Comparison of ENCODE assay signal across 29 mouse cellular contexts in the genomic region with DNA sequence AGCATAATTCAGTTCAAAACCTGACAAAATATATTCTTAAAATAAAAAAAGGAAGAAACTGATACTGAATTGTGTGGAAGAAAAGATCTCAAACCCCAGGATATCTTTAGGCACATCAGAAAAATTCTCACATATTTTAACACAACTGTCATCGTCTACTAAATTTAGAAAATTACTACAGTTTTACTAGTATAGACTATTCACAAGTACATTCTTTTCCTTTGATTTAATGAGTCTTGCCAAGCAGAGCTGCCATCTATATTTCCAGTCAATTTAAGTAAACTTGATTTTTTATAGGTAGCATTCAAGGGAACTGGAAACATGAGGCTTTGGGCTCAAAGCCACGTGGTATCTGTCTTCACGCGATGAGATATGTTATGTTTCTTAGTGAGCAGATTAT. TPM values are rescaled to one million over a fixed set of nuclear protein-coding genes. Genes with fewer than 3 reads are reported as not detected.
A peak's percentile ranks its signal among the peaks of the same experiment; 100 is the strongest.
DNase-seq lines count a peak whose midpoint lies in the region; ATAC-seq and TF ChIP-seq lines count a peak whose summit lies in the region.
"Had no signal": no experiment of that assay in that cellular context is flagged by ENCODE, and none has a peak within 500 bp of the region (broad histone marks: within the 10 kb centered on the region; RNA-seq: fewer than 3 reads in every experiment).

No protein-coding gene starts in this region.

- DNase-seq in forebrain, embryonic 14.5 days (ENCODE audit: low spot score): peak; percentile 13
- DNase-seq in forebrain, postnatal 0 days: peak; percentile 37
- no peak for DNase-seq in forebrain, embryonic 11.5 days (ENCODE audit: low spot score)
- DNase-seq in right cerebral cortex, postnatal 4 days: peak; percentile 10
- DNase-seq in right cerebral cortex, adult 2 months (ENCODE audit: low spot score in 2 of 2): no peak
- DNase-seq in embryo, embryonic 10.5 days (ENCODE audit: low spot score): no peak
- DNase-seq: adrenal gland, adult 8-10 months; adrenal gland, postnatal 25 days; cerebellum, adult 11 months; cerebellum, adult 2 months; cerebellum, adult 9-11 months; cerebellum, postnatal 25 days; embryo, embryonic 11 days; gastrocnemius, postnatal 10 days; gastrocnemius, postnatal 36 days; heart, adult 2 months; heart, postnatal 14 days; heart, postnatal 4 days had no signal

- no peak for TF ChIP-seq CTCF in forebrain, postnatal 0 days (IDR thresholded peaks at IDR 0.05; ENCODE audit: low read depth)

- H3K4me2 ChIP-seq in forebrain, embryonic 14.5 days (ENCODE audit: low read length): no peak overlapping the region
- H3K4me2 ChIP-seq in forebrain, embryonic 12.5 days: no peak overlapping the region
- no peak overlapping the region for H3K4me2 ChIP-seq in forebrain, postnatal 0 days (ENCODE audit: low read depth)
- H3K4me2 ChIP-seq in forebrain, embryonic 11.5 days (ENCODE audit: low read depth, low read length, severe bottlenecking): no peak overlapping the region
- H3K4me2 ChIP-seq: embryonic facial prominence, embryonic 13.5 days; heart, embryonic 13.5 days; hindbrain, embryonic 15.5 days had no signal

- H3K4me1 ChIP-seq in forebrain, embryonic 14.5 days (ENCODE audit: control insufficient read depth, insufficient read depth, low read length): peaks cover 1% of the 10 kb centered on the region; the same call in 1 of the 2 replicates
- H3K4me1 ChIP-seq in forebrain, embryonic 12.5 days: no peaks in the 10 kb centered on the region
- H3K4me1 ChIP-seq in forebrain, postnatal 0 days (ENCODE audit: insufficient read depth): no peaks in the 10 kb centered on the region
- no peaks in the 10 kb centered on the region for H3K4me1 ChIP-seq in forebrain, embryonic 11.5 days (replicated peaks; ENCODE audit: control insufficient read depth, insufficient read depth, low read length)
- H3K4me1 ChIP-seq: embryonic facial prominence, embryonic 10.5 days; embryonic facial prominence, embryonic 13.5 days; heart, embryonic 10.5 days; heart, embryonic 13.5 days had no signal

- no peak overlapping the region for H3K9ac ChIP-seq in forebrain, embryonic 14.5 days (ENCODE audit: low read length)
- H3K9ac ChIP-seq in forebrain, embryonic 12.5 days: no peak overlapping the region
- no peak overlapping the region for H3K9ac ChIP-seq in forebrain, postnatal 0 days
- H3K9ac ChIP-seq in forebrain, embryonic 11.5 days (ENCODE audit: low read length): no peak overlapping the region
- H3K9ac ChIP-seq: embryonic facial prominence, embryonic 13.5 days; heart, embryonic 13.5 days; hindbrain, embryonic 15.5 days had no signal

- ATAC-seq in forebrain, embryonic 14.5 days: peak; percentile 15; the same call in 1 of the 2 replicates
- ATAC-seq in forebrain, embryonic 12.5 days (ENCODE audit: low FRiP score): no peak
- ATAC-seq in forebrain, postnatal 0 days: peak; percentile 85
- no peak for ATAC-seq in forebrain, embryonic 11.5 days (replicated peaks; ENCODE audit: low FRiP score)
- ATAC-seq: activated CD4-positive, CD25-positive, alpha-beta regulatory T cell, adult 4 months; intestine, postnatal 0 days had no signal

- WGBS in forebrain, embryonic 14.5 days: 91% methylated on average over 4 of the region's 4 CpGs
- 96% methylated on average over 4 of the region's 4 CpGs for WGBS in forebrain, embryonic 12.5 days
- 73% methylated on average over 4 of the region's 4 CpGs for WGBS in forebrain, postnatal 0 days
- 94% methylated on average over 4 of the region's 4 CpGs for WGBS in forebrain, embryonic 11.5 days

- no peaks in the 10 kb centered on the region for H3K9me3 ChIP-seq in forebrain, embryonic 14.5 days (replicated peaks; ENCODE audit: control insufficient read depth, low read length)
- no peaks in the 10 kb centered on the region for H3K9me3 ChIP-seq in forebrain, embryonic 12.5 days
- H3K9me3 ChIP-seq in forebrain, postnatal 0 days (ENCODE audit: low read length): no peaks in the 10 kb centered on the region
- no peaks in the 10 kb centered on the region for H3K9me3 ChIP-seq in forebrain, embryonic 11.5 days (ENCODE audit: control insufficient read depth, low read length)
- H3K9me3 ChIP-seq: embryonic facial prominence, embryonic 10.5 days; embryonic facial prominence, embryonic 13.5 days; heart, embryonic 10.5 days; heart, embryonic 13.5 days; hindbrain, embryonic 15.5 days had no signal

- H3K27me3 ChIP-seq in forebrain, embryonic 14.5 days (replicated peaks; ENCODE audit: control insufficient read depth, insufficient read depth, low read length): no peaks in the 10 kb centered on the region
- H3K27me3 ChIP-seq in forebrain, embryonic 12.5 days: no peaks in the 10 kb centered on the region
- no peaks in the 10 kb centered on the region for H3K27me3 ChIP-seq in forebrain, postnatal 0 days (ENCODE audit: insufficient read depth, low read length)
- no peaks in the 10 kb centered on the region for H3K27me3 ChIP-seq in forebrain, embryonic 11.5 days (ENCODE audit: control insufficient read depth, insufficient read depth, low read length)
- H3K27me3 ChIP-seq: embryonic facial prominence, embryonic 13.5 days; heart, embryonic 13.5 days; hindbrain, embryonic 15.5 days had no signal

- H3K27ac ChIP-seq in forebrain, embryonic 14.5 days (ENCODE audit: low read depth, low read length): no peak overlapping the region
- H3K27ac ChIP-seq in forebrain, embryonic 12.5 days: no peak overlapping the region
- H3K27ac ChIP-seq in forebrain, postnatal 0 days (ENCODE audit: low read depth, low read length): no peak overlapping the region
- H3K27ac ChIP-seq in forebrain, embryonic 11.5 days (ENCODE audit: low read depth, low read length): no peak overlapping the region
- H3K27ac ChIP-seq: embryonic facial prominence, embryonic 10.5 days; embryonic facial prominence, embryonic 13.5 days; heart, adult 2 months; heart, embryonic 10.5 days; heart, embryonic 13.5 days; hindbrain, embryonic 15.5 days had no signal

- H3K36me3 ChIP-seq in forebrain, embryonic 14.5 days (ENCODE audit: control insufficient read depth, insufficient read depth, low read length): no peaks in the 10 kb centered on the region
- H3K36me3 ChIP-seq in forebrain, embryonic 12.5 days (replicated peaks): 0 out of 2 replicates have a peak, but pooled peaks cover 8% of the 10 kb centered on the region
- H3K36me3 ChIP-seq in forebrain, postnatal 0 days (ENCODE audit: insufficient read depth): peaks cover 6% of the 10 kb centered on the region; the same call in 1 of the 2 replicates
- H3K36me3 ChIP-seq in forebrain, embryonic 11.5 days (ENCODE audit: control insufficient read depth, insufficient read depth, low read length): no peaks in the 10 kb centered on the region
- H3K36me3 ChIP-seq: embryonic facial prominence, embryonic 10.5 days had no signal

- H3K4me3 ChIP-seq in forebrain, embryonic 14.5 days (ENCODE audit: low read depth, low read length): no peak overlapping the region
- no peak overlapping the region for H3K4me3 ChIP-seq in forebrain, embryonic 12.5 days (replicated peaks)
- H3K4me3 ChIP-seq in forebrain, postnatal 0 days (ENCODE audit: low read depth, low read length): no peak overlapping the region
- H3K4me3 ChIP-seq in forebrain, embryonic 11.5 days (ENCODE audit: low read depth, low read length): no peak overlapping the region
- H3K4me3 ChIP-seq: embryonic facial prominence, embryonic 10.5 days; embryonic facial prominence, embryonic 13.5 days; erythroblast, embryonic 14.5 days; heart, adult 2 months; heart, embryonic 10.5 days; heart, embryonic 13.5 days; hindbrain, embryonic 15.5 days had no signal

RNA-seq across cellular contexts. Expression of gene Armh4, which starts 16.6 kb away (rescaled TPM):
- 15.5 and 16.3 TPM in 2 replicates for polyA plus RNA-seq in forebrain, embryonic 14.5 days (2014; fragmentation: Nextera tagmentation; extraction: Ambion mirVana)
- 17.3 and 18.5 TPM in 2 replicates for polyA plus RNA-seq in forebrain, embryonic 12.5 days (2016; fragmentation: Nextera tagmentation; extraction: Ambion mirVana)
- total RNA-seq in forebrain, postnatal 0 days (2014; rRNA removed): 18.8 and 20.4 TPM in 2 replicates
- polyA plus RNA-seq in forebrain, postnatal 0 days (2015; fragmentation: Nextera tagmentation; extraction: Ambion mirVana): 10.3 and 16.1 TPM in 2 replicates
- polyA plus RNA-seq in forebrain, embryonic 11.5 days (2014; fragmentation: Nextera tagmentation; extraction: Ambion mirVana): 22.6 and 26.5 TPM in 2 replicates
- total RNA-seq: common myeloid progenitor, adult 5-6 weeks; granulocyte monocyte progenitor cell, adult 5-6 weeks had no signal
- polyA plus RNA-seq: activated CD4-positive, CD25-positive, alpha-beta regulatory T cell, adult 4 months; erythroblast, embryonic 14.5 days had no signal

Comparison
In these comparisons a context has a peak if more than half of its experiments do, and no peak if none do; other contexts are left out.
1. ATAC-seq: peak in forebrain, embryonic 14.5 days (single experiment) and forebrain, postnatal 0 days (single experiment); none in forebrain, embryonic 12.5 days (single experiment) and forebrain, embryonic 11.5 days (single experiment).
2. DNase-seq: peak in forebrain, embryonic 14.5 days (single experiment), forebrain, postnatal 0 days (single experiment) and right cerebral cortex, postnatal 4 days (single experiment); none in forebrain, embryonic 11.5 days (single experiment), right cerebral cortex, adult 2 months (0 of 2) and embryo, embryonic 10.5 days (single experiment).